Mouse (Mus musculus) lung, adult 2 months (tissue): ENCODE measurements around the gene Gm20388. TPM values are rescaled to one million over a fixed set of nuclear protein-coding genes. Genes with fewer than 3 reads are reported as not detected.
A peak's percentile ranks its signal among the peaks of the same experiment; 100 is the strongest.

Experiments
- DNase-seq: peaks from one replicate; pipeline ENCODE4 v3.0.0; 2022
- H3K4me1 ChIP-seq: fragments of 200-500 bp; 2 replicates; pipeline ENCODE4 v1.6.1; 2011; ENCODE audit warnings: low read length; ENCODE audit not compliant: control insufficient read depth, insufficient read depth
- H3K4me3 ChIP-seq: fragments of 200-500 bp; replicated peaks from 2 replicates; pipeline ENCODE3; 2011; ENCODE audit warnings: low read depth, mild to moderate bottlenecking, control low read depth, low read length; ENCODE audit errors: extremely low read depth
- CTCF ChIP-seq: fragments of 200-500 bp; IDR thresholded peaks from 2 replicates; pipeline ENCODE4 v1.5.1; 2011; ENCODE audit warnings: mild to moderate bottlenecking, low read length, control low read depth; ENCODE audit not compliant: insufficient read depth
- POLR2A ChIP-seq: fragments of 200-500 bp; IDR thresholded peaks from 2 replicates; pipeline ENCODE4 v1.6.1; 2011; ENCODE audit warnings: low read depth, mild to moderate bottlenecking, control low read depth, low read length, borderline replicate concordance; ENCODE audit errors: extremely low read depth
- WGBS: fragments of 180-500 bp; shearing (Covaris S2); methylation state at CpG from one replicate; pipeline ENCODE4 v1.1.7; 2018; 5-methylcytosine and 5-hydroxymethylcytosine counted together
- polyA plus RNA-seq: library from polyadenylated mRNA; depleted of rRNA; stranded (reverse); fragments of >200 nt; gene quantifications from 2 replicates; pipeline ENCODE4 v1.2.3, GENCODE M21; 2012

The Gm20388 gene
- polyA plus RNA-seq, 1 experiment, result 67.8 TPM

DNA sequence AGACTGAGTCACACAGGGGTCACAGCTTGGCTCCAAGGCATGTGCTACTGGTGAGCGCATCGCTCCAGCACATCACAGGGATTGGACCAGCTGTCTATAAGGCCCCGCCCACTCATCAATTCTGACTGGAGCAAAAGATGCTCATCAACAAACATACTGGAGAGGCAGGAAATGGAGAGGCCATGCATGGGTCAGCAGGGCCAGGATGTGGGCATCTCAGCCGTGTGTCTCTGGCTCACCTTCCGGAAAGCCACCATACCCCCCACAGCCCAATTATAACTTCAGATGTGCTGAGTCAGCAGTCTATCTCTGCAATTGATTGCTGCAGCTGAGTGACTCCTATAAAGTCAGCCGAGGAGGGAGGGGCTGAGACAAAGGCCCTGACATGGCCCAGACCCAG, 1657.7 kb downstream of the Gm20388 start:
- DNase-seq, result no peak
- TF ChIP-seq POLR2A (no peak), CTCF (no peak)
- H3K4me1 ChIP-seq, result peaks cover 8% of the 10 kb centered on the region
- 60% methylated on average over 6 of the region's 6 CpGs for WGBS
- no peak overlapping the region for H3K4me3 ChIP-seq

- no peak overlapping the region for H3K4me3 ChIP-seq
- peak; percentile 58 for DNase-seq
- peaks cover 11% of the 10 kb centered on the region for H3K4me1 ChIP-seq
Observed at GRCm38 (mm10) chr8:121570335-121570734, 1659.7 kb downstream of the Gm20388 start.

GRCm38 (mm10) chr8:121570801-121571200, 1660.2 kb downstream of the Gm20388 start:
- Histone ChIP-seq H3K4me3 (no peak overlapping the region), H3K4me1 (peaks cover 11% of the 10 kb centered on the region)
- TF ChIP-seq CTCF (no peak), POLR2A (no peak)
- DNase-seq, result no peak
- WGBS, result 63% methylated on average over 17 of the region's 17 CpGs

More at GRCm38 (mm10) chr8:121570335-121570734, 1659.7 kb downstream of the Gm20388 start:
- WGBS, result 43% methylated on average over 21 of the region's 21 CpGs
- TF ChIP-seq CTCF (no peak), POLR2A (peak; percentile 38; the same call in 1 of the 2 replicates)

GRCm38 (mm10) chr8:121572121-121572520, 1661.5 kb downstream of the Gm20388 start:
- WGBS, result 85% methylated on average over 7 of the region's 7 CpGs

DNA sequence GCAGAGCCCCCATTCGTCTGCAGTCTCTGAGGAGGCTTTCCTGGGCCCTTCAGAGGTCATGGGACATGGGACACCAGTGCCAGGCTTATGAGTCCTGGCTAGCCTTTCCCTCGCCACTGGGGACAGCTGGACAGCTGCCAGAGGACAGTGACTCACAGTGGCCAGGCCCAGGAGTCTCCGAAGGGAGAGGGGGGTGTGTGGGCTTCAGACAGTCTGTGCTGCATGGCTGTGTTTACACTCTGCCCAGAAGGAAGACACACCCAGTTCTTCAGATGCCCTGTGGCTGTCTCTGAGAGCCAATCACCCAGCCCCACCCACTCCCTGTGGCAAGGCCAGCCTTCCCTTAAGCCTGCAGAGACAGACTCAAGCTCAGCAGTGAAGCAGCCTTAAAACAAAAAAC, 1662.6 kb downstream of the Gm20388 start:
- DNase-seq, result peak; percentile 66
- WGBS, result 5% methylated on average over 3 of the region's 3 CpGs
- H3K4me3 ChIP-seq, result no peak overlapping the region

More at GRCm38 (mm10) chr8:121572121-121572520, 1661.5 kb downstream of the Gm20388 start:
- Histone ChIP-seq H3K4me3 (no peak overlapping the region), H3K4me1 (peaks cover 13% of the 10 kb centered on the region)
- TF ChIP-seq POLR2A, result no peak
- TF ChIP-seq CTCF, result no peak
- no peak for DNase-seq

GRCm38 (mm10) chr8:121575661-121576060, 1665.0 kb downstream of the Gm20388 start:
- WGBS, result 69% methylated on average over 3 of the region's 3 CpGs
- peaks cover 19% of the 10 kb centered on the region for H3K4me1 ChIP-seq
- TF ChIP-seq CTCF, result no peak
- TF ChIP-seq POLR2A, result no peak
- no peak for DNase-seq
- no peak overlapping the region for H3K4me3 ChIP-seq

More for the DNA sequence above, 1662.6 kb downstream of the Gm20388 start:
- peaks cover 14% of the 10 kb centered on the region for H3K4me1 ChIP-seq
- TF ChIP-seq POLR2A, result no peak
- 0 out of 2 replicates have a peak, but pooled peaks have one; percentile 7 for TF ChIP-seq CTCF

DNA sequence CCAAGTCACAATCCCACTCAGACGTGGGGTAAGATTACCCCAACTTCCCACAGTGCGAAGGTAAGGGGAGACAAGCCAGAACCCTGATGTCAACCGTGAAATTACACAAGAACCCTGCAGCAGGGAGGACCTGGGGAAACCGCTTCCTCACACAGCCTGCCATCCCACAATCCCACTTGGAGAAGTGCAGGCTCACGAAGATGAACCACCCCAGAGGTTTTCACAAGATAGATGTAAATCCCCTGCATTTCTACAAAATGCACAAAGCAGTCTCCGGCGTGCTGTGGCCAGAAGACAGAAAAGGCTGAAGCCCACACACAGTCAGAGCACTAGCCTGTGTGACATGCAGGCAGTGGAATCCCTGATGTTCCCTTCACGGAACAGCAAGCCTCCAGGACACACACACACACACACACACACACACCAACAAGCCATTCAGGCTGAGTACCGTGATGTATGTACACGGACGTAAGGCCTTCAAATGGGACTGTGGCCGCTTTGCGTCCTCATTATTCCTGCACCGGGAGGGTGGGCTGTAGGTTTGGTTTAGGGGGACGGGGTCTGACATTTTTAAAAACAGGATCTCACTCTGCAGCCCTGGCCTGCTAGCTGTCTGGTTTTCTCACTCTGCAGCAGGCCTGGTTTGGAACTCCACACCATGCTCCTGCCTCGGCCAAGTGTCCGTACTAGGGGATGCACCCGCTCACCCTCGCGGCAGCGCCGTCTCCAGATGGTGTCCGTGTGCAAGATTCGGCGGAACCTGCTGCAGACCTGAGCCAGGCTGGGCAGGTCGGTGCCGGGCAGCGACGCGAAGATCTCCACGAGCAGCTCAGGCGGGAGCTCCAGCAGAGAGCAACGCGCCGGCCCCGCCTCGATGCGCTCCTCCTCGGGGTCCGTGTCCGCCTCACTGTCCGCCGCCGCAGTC, 1667.4 kb downstream of the Gm20388 start:
- TF ChIP-seq CTCF (no peak), POLR2A (no peak)
- H3K4me1 ChIP-seq, result peaks cover 21% of the 10 kb centered on the region
- peak overlapping the region; percentile 94 for H3K4me3 ChIP-seq
- no peak for DNase-seq
- WGBS, result 2% methylated on average over 44 of the region's 44 CpGs

GRCm38 (mm10) chr8:121578676-121579451, 1668.2 kb downstream of the Gm20388 start, which contains the start of gene Fbxo31:
TSS of gene Fbxo31 (minus strand) at chr8:121578806.
- Histone ChIP-seq H3K4me3 (peak within 1 kb of the TSS; percentile 94), H3K4me1 (peaks cover 15% of the 10 kb centered on the region)
- no peak for TF ChIP-seq CTCF
- TF ChIP-seq POLR2A, result peak; percentile 91; the same call in 1 of the 2 replicates
- 2% methylated on average over 60 of the region's 63 CpGs for WGBS
- peak; percentile 86 for DNase-seq

- TF ChIP-seq POLR2A (0 out of 2 replicates have a peak, but pooled peaks have one; percentile 3), CTCF (no peak)
- no peak for DNase-seq
- 7% methylated on average over 9 of the region's 9 CpGs for WGBS
- H3K4me3 ChIP-seq, result no peak overlapping the region
- H3K4me1 ChIP-seq, result peaks cover 19% of the 10 kb centered on the region
Observed at GRCm38 (mm10) chr8:121580465-121580864, 1669.8 kb downstream of the Gm20388 start.
